Mouse (Mus musculus): ENCODE data around the gene Ocel1.
"Not testable (repeated sequence)": the region's sequence is repeated elsewhere in the genome, so short reads cannot be mapped to it uniquely, and the experiment has no call there.

Ocel1 gene

GRCm38 (mm10) chr8:71371236-71371848 lies at the start of gene Ocel1:
Gene Ocel1 (plus strand): TSS chr8:71371298.
- peak; percentile 95 to 96 for DNase-seq

- DNase-seq = peak in 1 of 2 experiments; percentile 6
Measured at GRCm38 (mm10) chr8:71322939-71323338, 48.2 kb upstream of the Ocel1 start.

- no peak for DNase-seq
Measured at GRCm38 (mm10) chr8:71324848-71325247, 46.2 kb upstream of the Ocel1 start.

- DNase-seq = not testable (repeated sequence)
Measured at GRCm38 (mm10) chr8:71337834-71338233, 33.3 kb upstream of the Ocel1 start.

- DNase-seq = peak; percentile 35 to 36
Measured at GRCm38 (mm10) chr8:71340625-71341024, 30.5 kb upstream of the Ocel1 start.

GRCm38 (mm10) chr8:71346581-71346980 lies 24.5 kb upstream of the Ocel1 start:
- no peak for DNase-seq

- DNase-seq = no peak
Measured at GRCm38 (mm10) chr8:71351117-71351516, 20.0 kb upstream of the Ocel1 start.

GRCm38 (mm10) chr8:71351520-71351919 lies 19.6 kb upstream of the Ocel1 start:
- no peak for DNase-seq

- no peak for DNase-seq
Measured at GRCm38 (mm10) chr8:71358026-71358425, 13.1 kb upstream of the Ocel1 start.

- peak; percentile 91 to 95 for DNase-seq
Measured at GRCm38 (mm10) chr8:71366771-71367528, 4.1 kb upstream of the Ocel1 start, which contains the start of gene Use1. Gene Use1 (plus strand): TSS chr8:71366848.

- DNase-seq = peak in 1 of 2 experiments; percentile 56
Measured at GRCm38 (mm10) chr8:71367529-71368176, 3.4 kb upstream of the Ocel1 start.

GRCm38 (mm10) chr8:71368366-71368765 lies 2.7 kb upstream of the Ocel1 start:
- no peak for DNase-seq

GRCm38 (mm10) chr8:71369040-71369718 lies 1.9 kb upstream of the Ocel1 start:
- DNase-seq = no peak

GRCm38 (mm10) chr8:71370711-71371235 lies 325 bp upstream of the Ocel1 start:
- DNase-seq = peak in 1 of 2 experiments; percentile 38

- DNase-seq = peak in 1 of 2 experiments; percentile 34
Measured at GRCm38 (mm10) chr8:71372427-71372826, 1.3 kb downstream of the Ocel1 start.

- peak in 1 of 2 experiments; percentile 23 for DNase-seq
Measured at GRCm38 (mm10) chr8:71373000-71373399, 1.9 kb downstream of the Ocel1 start.

GRCm38 (mm10) chr8:71374616-71375206 lies 3.6 kb downstream of the Ocel1 start:
- DNase-seq = no peak

GRCm38 (mm10) chr8:71375581-71376422 lies 4.7 kb downstream of the Ocel1 start:
- DNase-seq = peak; percentile 81 to 88

GRCm38 (mm10) chr8:71376423-71377030 lies 5.4 kb downstream of the Ocel1 start:
- peak in 1 of 2 experiments; percentile 47 for DNase-seq

GRCm38 (mm10) chr8:71379008-71379407 lies 7.9 kb downstream of the Ocel1 start:
- DNase-seq = no peak

- DNase-seq = no peak
Measured at GRCm38 (mm10) chr8:71379512-71380075, 8.5 kb downstream of the Ocel1 start.

Measured in cerebellum, adult 18-20 months (tissue).